Mouse (Mus musculus): Measurements from ENCODE around the gene Naa38.
"Not testable (repeated sequence)": the region's sequence is repeated elsewhere in the genome, so short reads cannot be mapped to it uniquely, and the experiment has no call there.

Naa38 gene

GRCm38 (mm10) chr11:69373223-69373965, 21.9 kb upstream of the Naa38 start:
- peak in 1 of 2 experiments; percentile 60 for DNase-seq (ENCODE audit: low spot score in 2 of 2)

GRCm38 (mm10) chr11:69375646-69376045, 19.6 kb upstream of the Naa38 start:
- DNase-seq (ENCODE audit: low spot score in 2 of 2), result no peak

- DNase-seq (ENCODE audit: low spot score in 2 of 2), result no peak
Observed at GRCm38 (mm10) chr11:69377766-69378165, 17.5 kb upstream of the Naa38 start.

GRCm38 (mm10) chr11:69379600-69379999, 15.7 kb upstream of the Naa38 start:
- no peak for DNase-seq (ENCODE audit: low spot score in 2 of 2)

GRCm38 (mm10) chr11:69381356-69381755, 13.9 kb upstream of the Naa38 start:
- DNase-seq (ENCODE audit: low spot score in 2 of 2), result no peak

- no peak for DNase-seq (ENCODE audit: low spot score in 2 of 2)
Observed at GRCm38 (mm10) chr11:69382478-69383105, 12.7 kb upstream of the Naa38 start.

GRCm38 (mm10) chr11:69384979-69385378, 10.3 kb upstream of the Naa38 start:
- DNase-seq (ENCODE audit: low spot score in 2 of 2), result no peak

GRCm38 (mm10) chr11:69386758-69387157, 8.5 kb upstream of the Naa38 start:
- no peak for DNase-seq (ENCODE audit: low spot score in 2 of 2)

- no peak for DNase-seq (ENCODE audit: low spot score in 2 of 2)
Observed at GRCm38 (mm10) chr11:69388680-69389079, 6.6 kb upstream of the Naa38 start.

- no peak for DNase-seq (ENCODE audit: low spot score in 2 of 2)
Observed at GRCm38 (mm10) chr11:69389531-69390399, 5.5 kb upstream of the Naa38 start.

- DNase-seq (ENCODE audit: low spot score in 2 of 2), result peak; percentile 55 to 74
Observed at GRCm38 (mm10) chr11:69390400-69391034, 4.8 kb upstream of the Naa38 start.

GRCm38 (mm10) chr11:69394591-69395167, 608 bp upstream of the Naa38 start:
- not testable (repeated sequence) for DNase-seq (ENCODE audit: low spot score in 2 of 2)

- peak; percentile 97 to 98 for DNase-seq (ENCODE audit: low spot score in 2 of 2)
Observed at GRCm38 (mm10) chr11:69395634-69396373, 517 bp downstream of the Naa38 start.

GRCm38 (mm10) chr11:69396772-69397171, 1.5 kb downstream of the Naa38 start:
- DNase-seq (ENCODE audit: low spot score in 2 of 2), result peak in 1 of 2 experiments; percentile 12

GRCm38 (mm10) chr11:69397581-69398057, 2.3 kb downstream of the Naa38 start:
- DNase-seq (ENCODE audit: low spot score in 2 of 2), result no peak

- no peak for DNase-seq (ENCODE audit: low spot score in 2 of 2)
Observed at GRCm38 (mm10) chr11:69398059-69398458, 2.8 kb downstream of the Naa38 start, which contains the start of gene Tmem88. Gene Tmem88 (minus strand): TSS chr11:69398234.

GRCm38 (mm10) chr11:69398486-69399200, 3.4 kb downstream of the Naa38 start:
- DNase-seq (ENCODE audit: low spot score in 2 of 2), result no peak

GRCm38 (mm10) chr11:69399201-69400082, 4.2 kb downstream of the Naa38 start:
- no peak for DNase-seq (ENCODE audit: low spot score in 2 of 2)

Data from spleen, postnatal 36 days (tissue).